Mouse (Mus musculus) kidney, embryonic 16.5 days (tissue): ENCODE measurements around the gene Tspyl1. TPM values are rescaled to one million over a fixed set of nuclear protein-coding genes. Genes with fewer than 3 reads are reported as not detected.

ENCODE experiments used
- ATAC-seq: fragments of 200-750 bp; cut with Nextera tagmentation; 2 replicates; pipeline ENCODE4 v1.8.0; 2017; ENCODE audit warnings: moderate TSS enrichment; ENCODE audit not compliant: low FRiP score, low TSS enrichment
- H3K27ac ChIP-seq: fragments of 300-500 bp; sonication (generic); 2 replicates; pipeline ENCODE4 v1.5.1; 2014; ENCODE audit warnings: low read length
- H3K27me3 ChIP-seq: fragments of 300-500 bp; sonication (generic); 2 replicates; pipeline ENCODE4 v1.6.1; 2014; ENCODE audit warnings: low read length, control low read depth, mixed read lengths; ENCODE audit not compliant: insufficient read depth
- H3K36me3 ChIP-seq: fragments of 300-500 bp; sonication (generic); 2 replicates; pipeline ENCODE4 v1.6.1; 2014; ENCODE audit warnings: low read length, control low read depth, mixed read lengths; ENCODE audit not compliant: insufficient read depth
- H3K4me1 ChIP-seq: fragments of 300-500 bp; sonication (generic); 2 replicates; pipeline ENCODE4 v1.6.1; 2014; ENCODE audit warnings: low read length, control low read depth, mixed read lengths; ENCODE audit not compliant: insufficient read depth
- H3K4me2 ChIP-seq: fragments of 300-500 bp; sonication (generic); replicated peaks from 2 replicates; pipeline ENCODE4 v1.6.1; 2014; ENCODE audit warnings: low read depth, low read length
- H3K4me3 ChIP-seq: fragments of 300-500 bp; sonication (generic); 2 replicates; pipeline ENCODE4 v1.5.1; 2014; ENCODE audit warnings: mild to moderate bottlenecking, low read length
- H3K9ac ChIP-seq: fragments of 300-500 bp; sonication (generic); replicated peaks from 2 replicates; pipeline ENCODE4 v1.6.1; 2014; ENCODE audit warnings: low read length
- H3K9me3 ChIP-seq: fragments of 300-500 bp; sonication (generic); 2 replicates; pipeline ENCODE4 v1.6.1; 2016; ENCODE audit warnings: low read length, control low read depth
- WGBS: fragments of 180-500 bp; shearing (Covaris S2); extraction: QIAGEN DNeasy Blood & Tissue Kit; methylation state at CpG from one replicate; pipeline ENCODE4 v1.1.7; 2014; 5-methylcytosine and 5-hydroxymethylcytosine counted together
- polyA plus RNA-seq: library from polyadenylated mRNA; unstranded; fragments of >200 nt; fragmentation: Nextera tagmentation; extraction: Ambion mirVana; gene quantifications from 2 replicates; pipeline ENCODE4 v1.2.1, GENCODE M21; 2015

Gene Tspyl1
- polyA plus RNA-seq: 54.9 and 62.6 TPM in 2 replicates

GRCm38 (mm10) chr10:34281962-34282388 is at the start of gene Tspyl1:
Gene Tspyl1 (plus strand): TSS chr10:34282190.
- Histone ChIP-seq H3K9me3 (no peaks in the 10 kb centered on the region), H3K27me3 (no peaks in the 10 kb centered on the region), H3K9ac (peak within 1 kb of the TSS; percentile 97), H3K4me3 (peak within 1 kb of the TSS; percentile 98), H3K4me2 (peak within 1 kb of the TSS; percentile 90), H3K36me3 (peaks cover under 1% of the 10 kb centered on the region; the same call in 1 of the 2 replicates), H3K4me1 (peaks cover 18% of the 10 kb centered on the region), H3K27ac (peak within 1 kb of the TSS; percentile 76)
- peak; percentile 99 for ATAC-seq
- WGBS: 0% methylated on average over 38 of the region's 38 CpGs

- Histone ChIP-seq H3K4me1 (no peaks in the 10 kb centered on the region), H3K9ac (no peak overlapping the region), H3K27me3 (no peaks in the 10 kb centered on the region), H3K4me2 (no peak overlapping the region), H3K36me3 (no peaks in the 10 kb centered on the region), H3K4me3 (no peak overlapping the region), H3K27ac (no peak overlapping the region), H3K9me3 (no peaks in the 10 kb centered on the region)
- 70% methylated on average over 1 of the region's 1 CpGs for WGBS
- ATAC-seq: no peak
These were observed 48.6 kb upstream of the Tspyl1 start for GRCm38 (mm10) chr10:34233418-34233817.

GRCm38 (mm10) chr10:34233931-34234745 is 47.9 kb upstream of the Tspyl1 start:
- no peaks in the 10 kb centered on the region for H3K36me3 ChIP-seq
- H3K27me3 ChIP-seq: no peaks in the 10 kb centered on the region
- H3K9me3 ChIP-seq: no peaks in the 10 kb centered on the region
- H3K4me3 ChIP-seq: no peak overlapping the region
- 34% methylated on average over 2 of the region's 2 CpGs for WGBS
- ATAC-seq: peak; percentile 39; the same call in 1 of the 2 replicates
- no peak overlapping the region for H3K27ac ChIP-seq
- H3K4me2 ChIP-seq: no peak overlapping the region
- H3K9ac ChIP-seq: no peak overlapping the region
- H3K4me1 ChIP-seq: no peaks in the 10 kb centered on the region

GRCm38 (mm10) chr10:34235384-34235783 is 46.6 kb upstream of the Tspyl1 start:
- no peaks in the 10 kb centered on the region for H3K36me3 ChIP-seq
- no peak for ATAC-seq
- no peak overlapping the region for H3K4me3 ChIP-seq
- 40% methylated on average over 3 of the region's 3 CpGs for WGBS
- H3K9me3 ChIP-seq: no peaks in the 10 kb centered on the region
- no peak overlapping the region for H3K4me2 ChIP-seq
- H3K27me3 ChIP-seq: no peaks in the 10 kb centered on the region
- no peak overlapping the region for H3K9ac ChIP-seq
- no peaks in the 10 kb centered on the region for H3K4me1 ChIP-seq
- H3K27ac ChIP-seq: no peak overlapping the region

- Histone ChIP-seq H3K4me3 (no peak overlapping the region), H3K4me1 (no peaks in the 10 kb centered on the region), H3K36me3 (no peaks in the 10 kb centered on the region), H3K27me3 (no peaks in the 10 kb centered on the region), H3K9ac (no peak overlapping the region), H3K9me3 (no peaks in the 10 kb centered on the region), H3K27ac (no peak overlapping the region), H3K4me2 (no peak overlapping the region)
- 77% methylated on average over 5 of the region's 5 CpGs for WGBS
- no peak for ATAC-seq
These were observed 45.4 kb upstream of the Tspyl1 start for GRCm38 (mm10) chr10:34236569-34236968.

- Histone ChIP-seq H3K27ac (no peak overlapping the region), H3K4me1 (no peaks in the 10 kb centered on the region), H3K27me3 (no peaks in the 10 kb centered on the region), H3K36me3 (no peaks in the 10 kb centered on the region), H3K9me3 (no peaks in the 10 kb centered on the region), H3K4me2 (no peak overlapping the region), H3K4me3 (no peak overlapping the region), H3K9ac (no peak overlapping the region)
- 74% methylated on average over 4 of the region's 4 CpGs for WGBS
- no peak for ATAC-seq
These were observed 43.5 kb upstream of the Tspyl1 start for GRCm38 (mm10) chr10:34238536-34238935.

- Histone ChIP-seq H3K27ac (no peak overlapping the region), H3K9ac (no peak overlapping the region), H3K27me3 (no peaks in the 10 kb centered on the region), H3K9me3 (no peaks in the 10 kb centered on the region), H3K4me3 (no peak overlapping the region), H3K4me1 (peaks cover 8% of the 10 kb centered on the region), H3K4me2 (no peak overlapping the region), H3K36me3 (no peaks in the 10 kb centered on the region)
- ATAC-seq: no peak
- 49% methylated on average over 5 of the region's 5 CpGs for WGBS
These were observed 37.2 kb upstream of the Tspyl1 start for GRCm38 (mm10) chr10:34244745-34245144.

GRCm38 (mm10) chr10:34246106-34246505 is 35.9 kb upstream of the Tspyl1 start:
- Histone ChIP-seq H3K4me1 (peaks cover 8% of the 10 kb centered on the region), H3K9me3 (no peaks in the 10 kb centered on the region), H3K27me3 (no peaks in the 10 kb centered on the region), H3K4me2 (no peak overlapping the region), H3K27ac (no peak overlapping the region), H3K4me3 (no peak overlapping the region), H3K9ac (no peak overlapping the region), H3K36me3 (no peaks in the 10 kb centered on the region)
- ATAC-seq: no peak
- 75% methylated on average over 2 of the region's 2 CpGs for WGBS

GRCm38 (mm10) chr10:34247757-34248156 is 34.2 kb upstream of the Tspyl1 start:
- no peaks in the 10 kb centered on the region for H3K9me3 ChIP-seq
- H3K27ac ChIP-seq: peak overlapping the region; percentile 25; the same call in 1 of the 2 replicates
- H3K4me1 ChIP-seq: peaks cover 8% of the 10 kb centered on the region
- ATAC-seq: no peak; the same call in 1 of the 2 replicates
- H3K36me3 ChIP-seq: no peaks in the 10 kb centered on the region
- H3K4me3 ChIP-seq: no peak overlapping the region
- H3K9ac ChIP-seq: no peak overlapping the region
- H3K4me2 ChIP-seq: no peak overlapping the region
- 34% methylated on average over 3 of the region's 3 CpGs for WGBS
- no peaks in the 10 kb centered on the region for H3K27me3 ChIP-seq

GRCm38 (mm10) chr10:34249594-34249993 is 32.4 kb upstream of the Tspyl1 start:
- WGBS: 60% methylated on average over 2 of the region's 2 CpGs
- no peak overlapping the region for H3K9ac ChIP-seq
- H3K36me3 ChIP-seq: no peaks in the 10 kb centered on the region
- H3K9me3 ChIP-seq: no peaks in the 10 kb centered on the region
- no peak overlapping the region for H3K4me2 ChIP-seq
- no peaks in the 10 kb centered on the region for H3K27me3 ChIP-seq
- H3K4me1 ChIP-seq: peaks cover 8% of the 10 kb centered on the region
- ATAC-seq: no peak
- no peak overlapping the region for H3K4me3 ChIP-seq
- no peak overlapping the region for H3K27ac ChIP-seq
